Mouse (Mus musculus): Measurements from ENCODE around the gene Rpl9. TPM values are rescaled to one million over a fixed set of nuclear protein-coding genes. Genes with fewer than 3 reads are reported as not detected.

Gene Rpl9
- polyA plus RNA-seq (2021; fragmentation: Nextera tagmentation) = 2,007 and 2,139 TPM in 2 replicates
- long read RNA-seq, experiment 1, transcript Rpl9-203 (7 exons, 680 nt) = minor isoform, 6 of 890 reads
- long read RNA-seq, experiment 1, transcript Rpl9-201 (8 exons, 738 nt) = major isoform, 776 of 890 reads
- long read RNA-seq, experiment 1, partial matches to known transcripts = 39 of 890 reads
- long read RNA-seq, experiment 1, other reads (novel, unspliced or antisense) = 69 of 890 reads
- long read RNA-seq, experiment 2, transcript Rpl9-201 (8 exons, 738 nt) = major isoform, 78 of 83 reads
- long read RNA-seq, experiment 2, partial matches to known transcripts = 3 of 83 reads
- long read RNA-seq, experiment 2, other reads (novel, unspliced or antisense) = 1 of 83 reads

DNA sequence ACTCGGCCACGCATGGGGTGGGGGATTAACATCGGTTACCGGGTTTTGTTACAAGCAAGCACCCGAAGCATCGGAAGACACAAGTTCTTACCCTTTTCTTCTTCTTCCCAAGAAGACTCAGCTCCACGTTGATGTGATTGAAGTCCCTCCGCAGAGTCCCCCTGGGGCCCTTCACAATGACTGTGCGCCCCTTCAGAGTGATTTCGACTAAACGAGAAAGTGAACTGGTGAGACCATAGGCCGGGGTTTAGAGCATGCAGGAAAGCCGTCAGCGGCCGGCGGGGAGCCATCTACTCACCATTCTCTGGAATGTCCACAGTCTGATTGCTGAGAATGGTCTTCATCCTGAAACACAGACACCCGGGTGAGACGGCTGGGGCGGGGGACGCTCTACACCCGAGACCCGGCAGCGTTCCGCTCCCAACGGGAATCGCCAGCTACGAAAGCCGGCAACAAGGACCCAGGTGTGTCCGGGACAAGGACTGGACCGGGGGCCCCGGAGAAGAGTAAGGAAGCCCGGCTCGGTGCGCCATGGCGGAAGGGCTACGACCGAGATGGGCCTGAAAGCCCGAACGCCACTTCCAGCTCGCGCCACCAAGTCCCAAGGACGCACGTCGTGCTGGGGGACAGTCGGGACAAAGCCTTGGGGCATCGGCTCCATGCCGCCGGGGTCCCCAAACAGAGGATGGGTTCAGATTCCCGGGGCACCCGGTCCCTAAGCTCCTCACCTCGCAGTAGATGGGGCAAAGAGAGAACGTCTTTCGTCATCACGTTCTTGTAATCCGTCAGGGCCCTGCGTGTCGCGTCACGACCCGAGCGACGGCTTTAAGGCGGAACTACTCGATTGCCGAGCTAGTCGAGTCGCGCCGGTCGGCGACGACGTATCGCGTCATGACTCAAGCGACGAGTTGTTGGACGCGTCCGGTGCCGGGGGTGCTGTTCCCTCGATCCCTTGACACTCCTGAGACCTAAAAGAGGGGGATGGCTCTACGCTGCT lies at the start of gene Rpl9, which contains the start of gene Lias:
Gene Rpl9, minus strand, starts transcription at position 797 of the 997 bp plus-strand sequence.
Gene Lias, plus strand, starts transcription at position 850 of the 997 bp plus-strand sequence.

GRCm38 (mm10) chr5:65435806-65436561 lies 44.7 kb upstream of the Rpl9 start, which contains the start of gene Ugdh:
Gene Ugdh (minus strand): TSS chr5:65435949.

GRCm38 (mm10) chr5:65348168-65348567 lies 43.1 kb downstream of the Rpl9 start, which contains the start of gene Klb:
Gene Klb (plus strand): TSS chr5:65348314.

Other genes with a start within 250 kb of the Rpl9 start
- 7.4 and 7.5 TPM in 2 replicates for gene Wdr19, start 191.7 kb downstream of the Rpl9 start, polyA plus RNA-seq (2021; fragmentation: Nextera tagmentation)
- gene Rfc1, start 55.8 kb downstream of the Rpl9 start, polyA plus RNA-seq (2021; fragmentation: Nextera tagmentation) = 39.3 and 43.1 TPM in 2 replicates
- 0.06 TPM in 1 of 2 replicates, not detected in the other for gene Klb, start 43.1 kb downstream of the Rpl9 start, polyA plus RNA-seq (2021; fragmentation: Nextera tagmentation)
- gene Lias, start 53 bp upstream of the Rpl9 start, polyA plus RNA-seq (2021; fragmentation: Nextera tagmentation) = 45.9 and 49.3 TPM in 2 replicates
- 12.7 and 16.3 TPM in 2 replicates for gene Ugdh, start 44.5 kb upstream of the Rpl9 start, polyA plus RNA-seq (2021; fragmentation: Nextera tagmentation)
- 0.75 TPM in 1 of 2 replicates, not detected in the other for gene Gm43552, start 101.4 kb upstream of the Rpl9 start, polyA plus RNA-seq (2021; fragmentation: Nextera tagmentation)
- 242 and 249 TPM in 2 replicates for gene Smim14, start 145.7 kb upstream of the Rpl9 start, polyA plus RNA-seq (2021; fragmentation: Nextera tagmentation)
- gene Ube2k, start 145.8 kb upstream of the Rpl9 start, polyA plus RNA-seq (2021; fragmentation: Nextera tagmentation) = 45.7 and 64.8 TPM in 2 replicates